Mouse (Mus musculus): ENCODE data around the gene Cit.
A peak's percentile ranks its signal among the peaks of the same experiment; 100 is the strongest.

DNA sequence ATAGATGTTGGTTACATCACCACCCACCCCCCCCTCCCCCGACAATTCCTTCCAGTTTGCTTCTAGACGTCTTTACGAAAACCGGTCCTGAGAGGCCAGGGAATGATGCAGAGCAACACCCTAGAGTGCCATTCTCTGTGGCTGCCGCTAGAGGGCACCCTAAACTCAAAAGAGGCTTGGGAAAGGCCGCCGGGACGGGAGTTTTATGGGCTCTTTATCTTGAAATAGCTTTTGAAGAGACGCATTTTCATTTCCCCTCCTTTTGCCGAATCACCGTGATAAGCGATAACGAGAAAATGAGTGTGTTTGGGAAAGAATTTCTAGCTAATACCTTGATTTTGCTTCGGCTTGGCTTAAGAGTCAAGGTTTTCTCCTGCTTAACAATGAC, 186.1 kb downstream of the Cit start:
- TF ChIP-seq CTCF (IDR thresholded peaks at IDR 0.05; ENCODE audit: low read depth, low read length) (peak; percentile 67; the same call in 1 of the 2 replicates), TAL1 (conservative IDR thresholded peaks at IDR 0.05; ENCODE audit: low read depth, low read length) (no peak)

All from G1E (cell line).